Mouse (Mus musculus): ENCODE measurements around the gene Pms2.
A peak's percentile ranks its signal among the peaks of the same experiment; 100 is the strongest.

Gene Pms2

GRCm38 (mm10) chr5:143933414-143933813, 23.6 kb downstream of the Pms2 start:
- no peak for DNase-seq

DNA sequence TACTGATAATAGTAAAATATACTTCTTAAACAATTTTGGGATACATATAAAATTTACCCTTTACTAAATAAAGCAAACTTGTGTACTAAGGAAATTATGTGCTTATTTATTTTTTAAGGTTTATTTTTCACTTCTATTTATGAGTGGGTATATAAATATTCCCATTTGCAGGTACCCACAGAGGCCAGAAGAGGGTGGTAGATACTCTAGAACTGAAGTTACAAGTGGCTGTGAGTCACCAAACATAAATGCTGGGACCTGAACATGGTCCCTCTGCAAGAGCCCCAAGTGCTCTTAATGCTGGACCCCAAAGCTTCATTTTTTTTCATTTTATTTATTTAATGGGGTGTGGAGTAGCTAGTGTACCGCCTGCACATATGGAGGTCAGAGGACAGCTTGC, 24.1 kb downstream of the Pms2 start:
- DNase-seq = no peak

GRCm38 (mm10) chr5:143936156-143936555, 26.4 kb downstream of the Pms2 start:
- no peak for DNase-seq

DNA sequence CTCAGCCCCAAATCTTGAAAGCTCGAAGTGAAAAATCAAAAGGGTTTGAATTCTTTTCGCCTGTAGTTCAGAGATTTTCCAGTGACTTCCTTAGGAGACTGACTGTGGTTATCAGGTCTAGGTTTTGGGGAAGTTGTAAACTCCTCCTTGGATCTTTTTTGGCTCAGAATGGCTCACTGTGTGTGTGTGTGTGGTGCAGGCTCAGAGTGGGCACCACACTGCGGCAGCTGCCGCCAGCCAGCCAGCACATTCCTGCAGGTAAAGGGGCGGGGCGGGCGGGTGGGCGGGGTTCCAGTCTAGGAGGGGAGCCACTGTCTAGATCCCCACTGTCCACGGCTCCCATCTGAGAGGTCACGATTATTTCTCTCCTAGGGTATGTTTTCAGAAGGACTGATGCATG, 31.8 kb downstream of the Pms2 start:
- no peak for DNase-seq

- no peak for DNase-seq
Observed at GRCm38 (mm10) chr5:143943231-143944125, 33.7 kb downstream of the Pms2 start.

GRCm38 (mm10) chr5:143948361-143948760, 38.6 kb downstream of the Pms2 start:
- DNase-seq = no peak

- DNase-seq = no peak
Observed at GRCm38 (mm10) chr5:143950016-143950415, 40.3 kb downstream of the Pms2 start.

- no peak for DNase-seq
Observed at GRCm38 (mm10) chr5:143957101-143957500, 47.3 kb downstream of the Pms2 start.

DNA sequence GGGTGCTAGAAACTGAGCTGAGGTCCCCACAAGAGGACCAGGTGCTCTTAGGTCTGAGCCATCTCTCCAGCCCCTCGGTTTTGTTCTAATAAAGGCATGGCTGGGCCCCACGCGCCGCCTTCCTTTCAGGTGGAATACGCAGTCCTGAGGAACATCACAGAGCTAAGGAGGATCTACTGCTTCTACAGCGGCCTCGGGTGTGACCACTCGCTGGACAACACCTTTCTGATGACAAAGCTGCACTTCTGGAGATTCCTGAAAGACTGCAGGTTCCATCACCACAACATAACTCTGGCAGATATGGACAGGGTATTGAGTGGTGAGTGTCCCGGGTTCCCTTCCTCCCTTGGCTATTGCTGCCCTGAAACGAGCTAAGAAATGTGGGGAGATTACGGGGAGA, 49.8 kb downstream of the Pms2 start:
- no peak for DNase-seq

DNA sequence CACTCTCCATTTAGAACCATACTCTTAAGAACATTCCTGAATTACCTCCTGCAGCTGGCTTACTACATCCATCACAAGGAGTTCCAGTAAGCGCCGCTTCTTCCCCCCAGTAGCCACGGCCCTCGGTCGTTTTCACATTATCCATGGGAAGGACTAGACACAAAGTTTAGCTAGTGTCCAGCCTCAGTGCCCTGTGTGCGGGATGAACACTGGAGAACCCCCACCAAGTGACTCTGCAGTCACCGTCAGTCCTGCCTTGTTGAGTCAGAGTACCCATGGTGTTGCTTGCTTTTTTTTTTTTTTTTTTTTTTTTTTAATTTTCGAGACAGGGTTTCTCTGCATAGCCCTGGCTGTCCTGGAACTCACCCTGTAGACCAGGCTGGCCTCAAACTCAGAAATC, 51.4 kb downstream of the Pms2 start:
- DNase-seq = no peak

- DNase-seq = no peak
Observed at GRCm38 (mm10) chr5:143965586-143966345, 56.0 kb downstream of the Pms2 start.

GRCm38 (mm10) chr5:143966671-143967070, 56.9 kb downstream of the Pms2 start:
- DNase-seq = no peak

DNA sequence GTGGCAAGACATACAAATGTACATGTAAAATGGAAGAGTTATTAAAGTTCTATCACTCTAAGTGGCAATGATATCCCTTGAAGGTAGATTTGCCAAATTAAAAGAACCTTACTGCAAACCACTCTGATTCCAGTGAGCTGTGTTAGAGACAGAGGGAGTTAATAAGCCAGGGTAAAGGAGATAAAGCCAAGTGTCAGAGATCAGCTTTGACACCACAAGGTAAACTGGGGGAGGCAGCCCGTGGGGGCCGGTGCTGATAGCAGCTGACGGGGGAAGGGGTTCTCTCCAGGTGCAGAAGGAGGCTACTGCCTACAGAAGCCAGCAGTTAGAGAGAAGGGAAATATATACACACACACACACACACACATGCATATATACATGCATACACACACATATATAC, 62.9 kb downstream of the Pms2 start:
- DNase-seq = no peak

DNA sequence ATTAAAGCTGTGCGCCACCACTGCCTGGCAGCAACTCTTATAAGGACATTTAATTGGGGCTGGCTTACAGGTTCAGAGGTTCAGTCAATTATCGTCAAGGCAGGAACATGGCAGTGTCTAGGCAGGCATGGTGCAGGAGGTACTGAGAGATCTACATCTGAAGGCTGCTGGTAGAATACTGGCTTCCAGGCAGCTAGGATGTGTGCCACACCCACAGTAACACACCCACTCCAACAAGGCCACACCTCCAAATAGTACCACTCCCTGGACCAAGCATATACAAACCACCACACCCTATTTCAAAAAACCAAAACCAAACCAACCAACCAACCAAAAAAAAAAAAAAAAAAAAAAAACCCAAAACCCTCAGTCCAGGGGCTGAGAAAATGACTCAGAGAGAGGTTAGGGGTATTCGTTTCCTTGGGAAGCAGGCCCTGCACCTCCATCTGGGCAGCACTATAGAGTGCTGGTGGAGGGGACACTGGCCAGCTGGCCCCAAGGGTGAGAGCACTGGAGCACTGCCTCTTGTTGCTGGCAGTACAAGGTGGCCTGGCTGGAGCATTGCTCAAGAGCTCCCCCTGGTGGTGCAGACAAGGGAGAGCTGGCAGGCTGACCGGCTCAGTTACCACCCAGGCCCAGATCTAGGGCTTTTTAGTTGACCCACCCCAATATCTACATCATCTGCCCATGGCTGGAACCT, 65.3 kb downstream of the Pms2 start:
- peak; percentile 49 to 81 for DNase-seq

- no peak for DNase-seq
Observed at GRCm38 (mm10) chr5:143975631-143975933, 65.8 kb downstream of the Pms2 start.

DNA sequence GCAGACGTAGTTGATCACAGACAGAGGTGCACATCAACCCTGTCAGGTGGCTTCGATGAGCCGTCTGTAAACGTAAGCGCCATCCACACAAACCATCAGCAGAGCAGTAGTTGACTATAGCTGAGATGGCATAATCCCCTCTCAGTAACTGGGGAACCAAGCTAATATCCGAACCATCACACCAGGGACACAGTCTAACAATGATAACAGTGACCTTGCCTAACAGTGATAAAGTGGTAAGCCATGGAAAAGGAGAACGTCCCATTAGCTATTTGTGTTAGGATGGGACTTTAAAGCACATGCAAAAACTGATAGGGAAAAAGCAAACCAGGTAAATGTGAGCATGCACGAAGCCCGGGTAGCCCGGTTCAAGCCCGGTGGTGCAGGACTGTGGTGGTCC, 66.5 kb downstream of the Pms2 start:
- no peak for DNase-seq

- DNase-seq = no peak
Observed at GRCm38 (mm10) chr5:143976726-143977431, 67.1 kb downstream of the Pms2 start.

DNA sequence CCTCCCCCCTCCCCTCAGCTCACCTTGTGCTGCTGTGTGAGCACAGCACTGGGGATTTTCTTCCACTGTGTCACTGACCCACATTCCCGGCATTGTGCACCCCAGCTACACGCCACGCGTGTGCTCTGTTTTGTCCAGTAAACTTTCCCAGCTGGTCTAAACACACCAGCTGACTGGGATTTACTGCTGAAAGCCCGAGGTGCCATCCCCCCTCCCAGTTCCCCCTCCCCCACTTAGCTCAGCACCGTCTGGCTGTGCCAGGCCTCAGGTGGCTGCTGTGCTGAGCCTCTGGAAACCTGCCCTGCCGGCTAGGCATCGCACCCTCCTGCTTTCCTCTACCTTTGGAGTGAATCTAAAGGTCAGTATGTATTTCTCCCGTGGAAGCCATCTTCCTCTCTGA, 71.1 kb downstream of the Pms2 start:
- peak; percentile 46 to 64 for DNase-seq

GRCm38 (mm10) chr5:143982361-143982760, 72.6 kb downstream of the Pms2 start:
- DNase-seq = no peak

Data from kidney, postnatal 36 days (tissue).